Mouse (Mus musculus): ENCODE measurements around the gene Haao. TPM values are rescaled to one million over a fixed set of nuclear protein-coding genes. Genes with fewer than 3 reads are reported as not detected.

Gene Haao
- 146 to 179 TPM (median 164 TPM) in 4 replicates for total RNA-seq (2023)

GRCm38 (mm10) chr17:83847815-83848214 is at the start of gene Haao:
TSS of gene Haao (minus strand) at chr17:83847963.

Other genes starting within 250 kb of the Haao start
- 0.22 TPM in 1 of 4 replicates, not detected in the others for gene Kcng3, start 216.1 kb downstream of the Haao start, total RNA-seq (2023)
- 119 to 128 TPM (median 125 TPM) in 4 replicates for gene Mta3, start 141.8 kb downstream of the Haao start, total RNA-seq (2023)